Mouse (Mus musculus) adrenal gland, postnatal 14 days (tissue): Measurements from ENCODE around the gene Rrp8. TPM values are rescaled to one million over a fixed set of nuclear protein-coding genes. Genes with fewer than 3 reads are reported as not detected.

Experiments used
- DNase-seq: peaks from one replicate; pipeline ENCODE4 v3.0.0; 2021; ENCODE audit warnings: mixed read lengths
- total RNA-seq: library from RNA; stranded (reverse); gene quantifications from 2 replicates; pipeline ENCODE4 v1.2.3, GENCODE M21; 2021

Gene Rrp8
- total RNA-seq, 1 experiment from 2014 or later = 16.2 TPM

GRCm38 (mm10) chr7:105703816-105704215 lies 33.4 kb downstream of the Rrp8 start:
- DNase-seq = no peak

GRCm38 (mm10) chr7:105703184-105703583 lies 34.0 kb downstream of the Rrp8 start:
- no peak for DNase-seq

GRCm38 (mm10) chr7:105690875-105691274 lies 46.3 kb downstream of the Rrp8 start:
- no peak for DNase-seq

- DNase-seq = no peak
Observed at GRCm38 (mm10) chr7:105685541-105686197, 51.5 kb downstream of the Rrp8 start.

Other genes with a start within 250 kb of the Rrp8 start
- 61.5 and 76.3 TPM in 2 replicates for gene Smpd1, start 183.0 kb downstream of the Rrp8 start, total RNA-seq
- gene Apbb1, start 155.7 kb downstream of the Rrp8 start, total RNA-seq = 14.1 and 19.4 TPM in 2 replicates
- gene Hpx, start 137.2 kb downstream of the Rrp8 start, total RNA-seq = 31.2 and 508 TPM in 2 replicates
- 32.5 and 47.2 TPM in 2 replicates for gene Trim3, start 103.8 kb downstream of the Rrp8 start, total RNA-seq
- gene Timm10b, start 97.3 kb downstream of the Rrp8 start, total RNA-seq = 130 and 136 TPM in 2 replicates
- 58.4 and 68.2 TPM in 2 replicates for gene Arfip2, start 97.0 kb downstream of the Rrp8 start, total RNA-seq
- 7.3 and 11.9 TPM in 2 replicates for gene Gm45799, start 96.8 kb downstream of the Rrp8 start, total RNA-seq
- 2.0 and 2.8 TPM in 2 replicates for gene Dnhd1, start 86.6 kb downstream of the Rrp8 start, total RNA-seq
- gene Ilk, start 793 bp downstream of the Rrp8 start, total RNA-seq = 133 and 145 TPM in 2 replicates
- 161 and 179 TPM in 2 replicates for gene Taf10, start 7.0 kb upstream of the Rrp8 start, total RNA-seq
- gene Tpp1, start 14.8 kb upstream of the Rrp8 start, total RNA-seq = 74.8 and 75.4 TPM in 2 replicates
- gene Dchs1, start 50.3 kb upstream of the Rrp8 start, total RNA-seq = 11.7 and 14.6 TPM in 2 replicates
- gene Mrpl17, start 73.7 kb upstream of the Rrp8 start, total RNA-seq = 198 and 209 TPM in 2 replicates
- gene Gm4070, start 216.6 kb upstream of the Rrp8 start, total RNA-seq = 6.0 and 6.3 TPM in 2 replicates